Mouse (Mus musculus): Measurements from ENCODE around the gene Ada. TPM values are rescaled to one million over a fixed set of nuclear protein-coding genes. Genes with fewer than 3 reads are reported as not detected.

Ada gene
- polyA plus RNA-seq, 1 experiment from 2014 or later, result 6.6 TPM

GRCm38 (mm10) chr2:163726766-163727393, 23.2 kb downstream of the Ada start:
- Histone ChIP-seq H3K27ac (no peak overlapping the region), H3K4me1 (peaks cover 17% of the 10 kb centered on the region), H3K4me2 (no peak overlapping the region), H3K9ac (no peak overlapping the region), H3K27me3 (no peaks in the 10 kb centered on the region), H3K36me3 (ENCODE audit: poor library complexity, severe bottlenecking) (peaks cover 43% of the 10 kb centered on the region), H3K9me3 (replicated peaks) (no peaks in the 10 kb centered on the region), H3K4me3 (no peak overlapping the region)
- WGBS, result 81% methylated on average over 5 of the region's 5 CpGs
- ATAC-seq, result no peak

- 48% methylated on average over 7 of the region's 7 CpGs for WGBS
- Histone ChIP-seq H3K27ac (peak overlapping the region; percentile 78), H3K9ac (0 out of 2 replicates have a peak overlapping the region, but pooled peaks have one; percentile 12)
Measured at GRCm38 (mm10) chr2:163722550-163722949, 27.5 kb downstream of the Ada start.

GRCm38 (mm10) chr2:163719616-163720015, 30.4 kb downstream of the Ada start:
- H3K9ac ChIP-seq, result no peak overlapping the region
- H3K4me1 ChIP-seq, result peaks cover 39% of the 10 kb centered on the region
- H3K9me3 ChIP-seq (replicated peaks), result no peaks in the 10 kb centered on the region
- 57% methylated on average over 4 of the region's 4 CpGs for WGBS
- no peak overlapping the region for H3K4me3 ChIP-seq
- no peak overlapping the region for H3K4me2 ChIP-seq
- H3K36me3 ChIP-seq (ENCODE audit: poor library complexity, severe bottlenecking), result peaks cover 10% of the 10 kb centered on the region; the same call in 1 of the 2 replicates
- H3K27ac ChIP-seq, result no peak overlapping the region
- ATAC-seq, result peak; percentile 11
- no peaks in the 10 kb centered on the region for H3K27me3 ChIP-seq

More at GRCm38 (mm10) chr2:163722550-163722949, 27.5 kb downstream of the Ada start:
- ATAC-seq, result peak; percentile 87
- Histone ChIP-seq H3K27me3 (no peaks in the 10 kb centered on the region), H3K4me2 (no peak overlapping the region), H3K36me3 (ENCODE audit: poor library complexity, severe bottlenecking) (peaks cover 33% of the 10 kb centered on the region), H3K9me3 (replicated peaks) (no peaks in the 10 kb centered on the region), H3K4me1 (peaks cover 26% of the 10 kb centered on the region), H3K4me3 (no peak overlapping the region)

- H3K9ac ChIP-seq, result no peak overlapping the region
- H3K4me3 ChIP-seq, result no peak overlapping the region
- peak; percentile 77 for ATAC-seq
- H3K4me2 ChIP-seq, result no peak overlapping the region
- peaks cover 10% of the 10 kb centered on the region; the same call in 1 of the 2 replicates for H3K36me3 ChIP-seq (ENCODE audit: poor library complexity, severe bottlenecking)
- H3K4me1 ChIP-seq, result peaks cover 39% of the 10 kb centered on the region
- no peaks in the 10 kb centered on the region for H3K9me3 ChIP-seq (replicated peaks)
- WGBS, result 43% methylated on average over 9 of the region's 9 CpGs
- no peak overlapping the region for H3K27ac ChIP-seq
- no peaks in the 10 kb centered on the region for H3K27me3 ChIP-seq
Measured at GRCm38 (mm10) chr2:163718951-163719603, 31.0 kb downstream of the Ada start.

GRCm38 (mm10) chr2:163718526-163718925, 31.5 kb downstream of the Ada start:
- WGBS, result 82% methylated on average over 2 of the region's 2 CpGs
- Histone ChIP-seq H3K9me3 (replicated peaks) (no peaks in the 10 kb centered on the region), H3K4me1 (peaks cover 39% of the 10 kb centered on the region), H3K27ac (no peak overlapping the region), H3K27me3 (no peaks in the 10 kb centered on the region), H3K36me3 (ENCODE audit: poor library complexity, severe bottlenecking) (peaks cover 10% of the 10 kb centered on the region; the same call in 1 of the 2 replicates), H3K4me2 (no peak overlapping the region), H3K4me3 (no peak overlapping the region), H3K9ac (no peak overlapping the region)
- no peak for ATAC-seq

GRCm38 (mm10) chr2:163716853-163717252, 33.2 kb downstream of the Ada start:
- H3K9ac ChIP-seq, result no peak overlapping the region
- 5% methylated on average over 6 of the region's 6 CpGs for WGBS
- no peak for ATAC-seq

GRCm38 (mm10) chr2:163716448-163716847, 33.6 kb downstream of the Ada start:
- 49% methylated on average over 8 of the region's 8 CpGs for WGBS
- Histone ChIP-seq H3K27me3 (no peaks in the 10 kb centered on the region), H3K4me1 (peaks cover 18% of the 10 kb centered on the region), H3K9me3 (replicated peaks) (no peaks in the 10 kb centered on the region), H3K27ac (0 out of 2 replicates have a peak overlapping the region, but pooled peaks have one; percentile 20), H3K4me2 (no peak overlapping the region), H3K4me3 (no peak overlapping the region), H3K9ac (no peak overlapping the region), H3K36me3 (ENCODE audit: poor library complexity, severe bottlenecking) (peaks cover 15% of the 10 kb centered on the region)
- ATAC-seq, result no peak

More at GRCm38 (mm10) chr2:163716853-163717252, 33.2 kb downstream of the Ada start:
- Histone ChIP-seq H3K27me3 (no peaks in the 10 kb centered on the region), H3K4me1 (peaks cover 22% of the 10 kb centered on the region), H3K4me2 (no peak overlapping the region), H3K9me3 (replicated peaks) (no peaks in the 10 kb centered on the region), H3K36me3 (ENCODE audit: poor library complexity, severe bottlenecking) (peaks cover 17% of the 10 kb centered on the region), H3K4me3 (no peak overlapping the region), H3K27ac (0 out of 2 replicates have a peak overlapping the region, but pooled peaks have one; percentile 35)

- no peaks in the 10 kb centered on the region for H3K27me3 ChIP-seq
- WGBS, result 83% methylated on average over 3 of the region's 3 CpGs
- H3K27ac ChIP-seq, result no peak overlapping the region
- ATAC-seq, result no peak
- no peak overlapping the region for H3K9ac ChIP-seq
- H3K4me3 ChIP-seq, result no peak overlapping the region
- H3K4me1 ChIP-seq, result peaks cover 13% of the 10 kb centered on the region
- H3K9me3 ChIP-seq (replicated peaks), result no peaks in the 10 kb centered on the region
- peaks cover 13% of the 10 kb centered on the region; the same call in 1 of the 2 replicates for H3K36me3 ChIP-seq (ENCODE audit: poor library complexity, severe bottlenecking)
- H3K4me2 ChIP-seq, result no peak overlapping the region
Measured at GRCm38 (mm10) chr2:163713340-163713739, 36.7 kb downstream of the Ada start.

GRCm38 (mm10) chr2:163712874-163713273, 37.2 kb downstream of the Ada start:
- Histone ChIP-seq H3K9me3 (replicated peaks) (no peaks in the 10 kb centered on the region), H3K4me1 (peaks cover 13% of the 10 kb centered on the region), H3K36me3 (ENCODE audit: poor library complexity, severe bottlenecking) (peaks cover 13% of the 10 kb centered on the region; the same call in 1 of the 2 replicates), H3K27ac (no peak overlapping the region), H3K9ac (no peak overlapping the region), H3K4me2 (no peak overlapping the region), H3K4me3 (no peak overlapping the region), H3K27me3 (no peaks in the 10 kb centered on the region)
- ATAC-seq, result no peak
- 92% methylated on average over 6 of the region's 6 CpGs for WGBS

- H3K4me3 ChIP-seq, result no peak overlapping the region
- no peak overlapping the region for H3K27ac ChIP-seq
- H3K4me2 ChIP-seq, result no peak overlapping the region
- peaks cover 13% of the 10 kb centered on the region for H3K4me1 ChIP-seq
- no peaks in the 10 kb centered on the region for H3K9me3 ChIP-seq (replicated peaks)
- 78% methylated on average over 7 of the region's 7 CpGs for WGBS
- ATAC-seq, result no peak
- no peak overlapping the region for H3K9ac ChIP-seq
- H3K36me3 ChIP-seq (ENCODE audit: poor library complexity, severe bottlenecking), result peaks cover 13% of the 10 kb centered on the region; the same call in 1 of the 2 replicates
- H3K27me3 ChIP-seq, result no peaks in the 10 kb centered on the region
Measured at GRCm38 (mm10) chr2:163712473-163712872, 37.6 kb downstream of the Ada start.

GRCm38 (mm10) chr2:163711368-163711868, 38.6 kb downstream of the Ada start:
- no peak for ATAC-seq
- no peak overlapping the region for H3K9ac ChIP-seq
- H3K27ac ChIP-seq, result no peak overlapping the region
- H3K9me3 ChIP-seq (replicated peaks), result no peaks in the 10 kb centered on the region
- H3K4me3 ChIP-seq, result no peak overlapping the region
- WGBS, result 92% methylated on average over 8 of the region's 8 CpGs
- peaks cover 5% of the 10 kb centered on the region for H3K4me1 ChIP-seq
- H3K27me3 ChIP-seq, result no peaks in the 10 kb centered on the region
- peaks cover 13% of the 10 kb centered on the region; the same call in 1 of the 2 replicates for H3K36me3 ChIP-seq (ENCODE audit: poor library complexity, severe bottlenecking)
- H3K4me2 ChIP-seq, result no peak overlapping the region

GRCm38 (mm10) chr2:163710606-163711159, 39.4 kb downstream of the Ada start:
- no peak for ATAC-seq
- Histone ChIP-seq H3K9me3 (replicated peaks) (no peaks in the 10 kb centered on the region), H3K4me3 (no peak overlapping the region), H3K9ac (no peak overlapping the region), H3K27ac (no peak overlapping the region), H3K36me3 (ENCODE audit: poor library complexity, severe bottlenecking) (peaks cover 15% of the 10 kb centered on the region; the same call in 1 of the 2 replicates), H3K27me3 (no peaks in the 10 kb centered on the region), H3K4me2 (no peak overlapping the region), H3K4me1 (no peaks in the 10 kb centered on the region)
- WGBS, result 80% methylated on average over 5 of the region's 5 CpGs
